Mouse (Mus musculus) heart, postnatal 14 days (tissue): Measurements from ENCODE around the gene Tubb4b. TPM values are rescaled to one million over a fixed set of nuclear protein-coding genes. Genes with fewer than 3 reads are reported as not detected.

Experiments
- DNase-seq, 2 experiments: peaks; one replicate each; pipeline ENCODE4 v3.0.0; 2021 to 2022
- intact Hi-C: fragments of 180-260 bp; cut with DNase I; formaldehyde crosslinking; loops from one replicate; pipeline ENCODE4 v1.15.1; 2025
- total RNA-seq, 2 experiments: library from RNA; stranded (reverse); gene quantifications; 2 replicates each; pipeline ENCODE4 v1.2.3; 2021

Tubb4b gene
- total RNA-seq, 2 experiments from 2014 or later: 205 to 231 TPM

DNA sequence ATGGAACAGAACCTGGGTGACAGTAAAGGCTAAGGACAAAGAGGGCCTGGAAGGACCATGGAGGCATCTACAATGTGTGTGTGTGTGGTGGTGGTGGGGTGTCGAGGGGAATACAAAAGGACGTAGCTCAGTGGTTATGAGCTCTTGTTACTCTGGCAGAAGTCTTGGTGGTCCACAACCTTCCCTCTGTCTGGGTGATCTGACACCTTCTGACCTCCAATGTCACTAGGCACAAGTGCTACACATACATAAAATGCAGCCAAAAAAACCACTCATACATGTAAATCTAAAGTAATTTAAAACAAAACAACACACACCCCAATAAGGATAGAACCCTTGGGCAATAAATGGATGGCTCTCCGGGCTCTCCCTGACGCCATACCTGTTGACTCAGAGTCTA, 2.9 kb upstream of the Tubb4b start:
- DNase-seq: no peak
- intact Hi-C loops: no loop called here

DNA sequence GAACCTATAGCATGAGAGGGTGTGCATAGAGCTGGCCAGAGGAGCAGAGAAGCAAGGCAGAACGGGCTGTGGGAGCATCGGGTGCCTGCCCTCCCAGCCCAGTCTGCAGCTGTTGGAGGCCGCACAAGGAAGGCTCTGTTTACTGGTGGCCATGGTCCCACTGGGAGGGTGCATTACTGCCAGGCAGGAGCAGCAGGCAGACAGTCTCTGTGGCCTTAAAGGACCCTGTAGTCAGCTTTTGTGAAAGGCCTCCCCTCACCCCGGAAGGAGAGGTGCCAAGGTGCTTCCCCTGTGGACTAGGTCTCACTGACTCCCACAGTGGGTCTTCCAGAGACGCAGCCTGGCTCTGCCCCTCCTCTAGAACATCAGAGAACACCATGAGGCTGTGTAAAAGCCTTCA, 2.4 kb upstream of the Tubb4b start:
- DNase-seq: no peak
- intact Hi-C loops: no loop called here

DNA sequence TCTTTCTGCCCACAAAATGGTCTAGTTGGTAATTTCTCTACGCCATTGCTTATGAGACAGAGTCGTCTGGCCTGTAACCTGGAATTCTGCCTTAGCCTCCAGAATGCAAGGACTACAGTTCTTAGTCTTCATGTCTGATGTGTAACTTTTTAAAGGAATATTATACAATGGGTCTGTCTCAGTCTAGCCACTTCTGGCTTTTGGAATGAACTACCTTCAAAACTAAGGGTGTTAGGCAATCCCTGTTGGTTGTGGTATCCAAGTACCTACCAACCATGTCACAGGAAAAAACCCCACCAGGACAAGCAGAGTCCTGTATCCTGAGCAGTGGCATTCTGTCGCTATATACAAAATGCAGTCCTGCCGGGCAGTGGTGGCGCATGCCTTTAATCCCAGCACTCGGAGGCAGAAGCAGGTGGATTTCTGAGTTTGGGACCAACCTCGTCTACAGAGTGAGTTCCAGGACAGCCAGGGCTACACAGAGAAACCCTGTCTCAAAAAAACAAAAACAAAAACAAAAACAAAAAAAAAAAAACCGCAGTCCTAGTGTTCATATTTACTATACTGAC, 1.4 kb upstream of the Tubb4b start:
- no peak for DNase-seq
- intact Hi-C loops: no loop called here

DNA sequence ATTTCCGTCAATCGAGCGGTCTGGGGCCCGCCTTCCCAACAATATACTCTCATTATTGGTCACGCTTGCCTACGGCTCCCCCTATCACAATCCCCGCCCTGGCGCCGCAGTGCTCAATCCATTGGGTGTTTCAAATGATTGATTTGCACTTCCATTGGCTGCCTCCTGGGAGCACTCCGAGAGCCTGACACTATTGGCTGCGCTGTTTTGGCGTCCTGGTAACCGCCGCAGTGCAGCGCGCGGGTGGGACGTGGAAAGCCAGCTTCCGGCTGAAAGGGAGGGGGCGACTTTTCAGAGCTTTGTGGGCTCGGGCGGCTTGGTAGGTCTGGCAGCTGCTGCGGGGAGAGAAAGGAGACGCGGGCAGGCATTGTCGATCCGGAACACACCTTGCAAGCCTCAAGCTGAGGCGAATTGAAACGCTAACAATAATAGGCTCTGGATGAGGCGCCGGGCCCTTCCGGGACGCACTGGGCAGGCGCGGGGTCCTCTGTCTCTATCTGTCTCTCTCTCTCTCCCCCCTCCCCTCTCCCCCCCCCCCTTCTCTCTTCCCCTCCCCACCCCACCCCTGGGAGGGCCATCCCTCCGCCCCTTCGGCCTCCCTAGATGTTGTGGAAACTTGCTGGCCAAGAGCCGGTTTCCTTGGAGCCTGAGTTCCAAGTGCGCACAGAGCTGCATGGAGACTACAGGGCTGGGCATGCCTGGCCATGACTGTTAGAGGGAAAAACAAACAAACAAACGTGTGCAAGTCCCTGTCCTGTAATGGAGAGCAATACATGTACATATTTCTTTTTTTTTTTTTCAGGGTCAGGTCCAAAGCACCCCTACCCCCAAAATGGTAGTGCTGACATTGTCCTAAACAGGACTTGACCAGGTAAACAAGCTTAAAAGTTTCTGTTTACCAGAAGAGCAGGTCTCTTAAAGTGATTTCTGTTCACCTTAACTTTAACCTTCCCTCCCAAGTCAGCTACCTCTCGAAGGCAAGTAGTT, 557 bp upstream of the Tubb4b start:
- intact Hi-C loops: no loop called here

DNA sequence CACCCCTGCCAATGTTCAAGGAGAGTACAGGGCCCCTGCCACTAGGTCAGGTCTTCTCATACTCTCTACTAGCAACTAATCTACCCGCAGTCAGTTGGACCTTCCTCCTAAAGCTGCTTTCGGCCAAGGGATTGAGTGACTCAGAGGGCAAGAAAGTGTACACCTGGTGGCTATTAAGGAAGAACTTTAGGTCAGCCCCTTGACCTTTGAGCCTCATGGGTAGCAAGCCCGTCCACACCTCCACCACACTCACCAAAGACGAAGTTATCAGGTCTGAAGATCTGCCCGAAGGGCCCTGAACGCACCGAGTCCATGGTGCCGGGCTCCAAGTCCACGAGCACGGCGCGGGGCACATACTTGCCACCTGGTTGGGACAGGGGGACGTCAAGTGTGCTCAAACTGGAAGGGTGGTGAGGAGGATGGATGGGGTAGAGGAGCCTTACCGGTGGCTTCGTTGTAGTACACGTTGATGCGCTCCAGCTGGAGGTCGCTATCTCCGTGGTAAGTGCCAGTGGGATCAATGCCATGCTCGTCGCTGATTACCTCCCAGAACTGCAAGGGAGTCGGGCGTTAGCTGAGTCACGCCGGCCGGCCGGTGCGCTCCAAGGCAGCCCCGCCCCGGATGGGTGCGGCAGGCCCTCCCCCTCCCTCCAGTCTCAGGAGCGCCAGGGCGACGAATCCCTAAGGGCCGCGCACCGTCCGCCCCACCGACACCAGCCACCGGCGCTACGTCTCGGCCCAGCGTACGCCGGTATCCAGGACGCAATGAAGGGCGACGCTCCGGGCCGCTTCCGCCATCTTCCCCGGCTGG, 616 bp downstream of the Tubb4b start:
- DNase-seq: peak; percentile 84 to 85
- intact Hi-C loops: no loop called here

More for the DNA sequence above, 557 bp upstream of the Tubb4b start:
- DNase-seq: peak; percentile 95

DNA sequence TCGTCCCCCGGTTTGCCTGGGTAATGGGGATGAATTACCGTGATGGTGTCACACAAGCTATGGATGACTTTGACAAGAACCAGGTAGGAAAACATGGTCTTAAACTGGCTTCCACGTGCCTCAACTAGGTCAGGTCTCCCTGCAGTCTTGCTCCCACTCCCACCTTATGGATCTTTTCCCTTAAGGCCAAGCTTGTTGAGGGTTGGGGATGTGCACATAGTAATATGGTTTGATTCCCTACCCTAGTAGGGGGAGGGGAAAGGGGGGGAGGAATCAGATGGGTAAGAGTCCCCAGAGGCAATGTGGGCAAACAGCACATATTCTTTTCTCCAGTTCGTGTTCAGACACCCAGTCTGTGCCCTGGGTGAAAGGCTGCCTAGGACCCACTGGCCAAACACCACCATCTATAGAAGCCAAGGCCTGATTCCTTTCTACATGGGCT, 3.1 kb downstream of the Tubb4b start:
- intact Hi-C loops: no loop called here
- DNase-seq: no peak

DNA sequence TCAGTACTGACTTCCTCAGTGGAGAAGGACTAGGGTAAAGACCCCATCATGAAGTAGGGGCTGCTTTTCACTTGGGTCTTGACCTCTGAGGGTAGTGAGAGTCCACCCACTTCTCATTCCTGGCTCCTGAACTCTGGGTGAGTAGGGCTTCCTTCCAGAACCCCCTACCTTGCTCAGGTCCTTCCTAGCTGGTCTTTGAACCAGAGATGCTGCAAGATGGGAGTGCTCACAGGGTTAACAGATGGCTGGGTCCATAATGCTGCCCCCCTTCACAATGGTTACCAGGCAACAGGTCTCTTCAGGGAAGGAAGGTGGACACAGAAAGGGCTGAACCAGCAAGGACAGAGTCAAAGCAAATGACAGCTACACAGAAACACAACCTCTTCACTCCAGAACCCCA, 6.1 kb downstream of the Tubb4b start, which contains the start of gene Fam166a:
Gene Fam166a (plus strand): TSS at position 301 of the 400 bp plus-strand sequence.
- intact Hi-C loops: no loop called here
- DNase-seq: no peak

DNA sequence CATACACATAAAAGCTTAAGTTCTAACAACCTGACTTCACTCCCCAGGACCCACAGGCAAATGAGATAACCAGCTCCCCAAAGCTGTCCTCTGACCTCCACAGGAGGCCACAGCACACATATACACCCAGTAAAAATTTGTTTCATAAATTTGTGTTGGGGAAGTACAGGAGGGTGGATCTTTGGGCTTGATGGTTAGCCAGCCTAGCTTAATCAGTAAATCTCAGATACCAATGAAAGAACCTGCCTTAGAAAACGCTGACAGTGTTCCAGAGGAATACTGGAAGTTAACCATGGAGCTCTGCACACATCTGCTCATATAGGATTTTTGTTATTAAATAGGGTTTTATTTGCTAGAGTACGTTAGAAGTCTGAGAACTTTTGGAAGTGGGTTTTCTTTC, 6.8 kb downstream of the Tubb4b start:
- DNase-seq: no peak
- intact Hi-C loops: no loop called here

DNA sequence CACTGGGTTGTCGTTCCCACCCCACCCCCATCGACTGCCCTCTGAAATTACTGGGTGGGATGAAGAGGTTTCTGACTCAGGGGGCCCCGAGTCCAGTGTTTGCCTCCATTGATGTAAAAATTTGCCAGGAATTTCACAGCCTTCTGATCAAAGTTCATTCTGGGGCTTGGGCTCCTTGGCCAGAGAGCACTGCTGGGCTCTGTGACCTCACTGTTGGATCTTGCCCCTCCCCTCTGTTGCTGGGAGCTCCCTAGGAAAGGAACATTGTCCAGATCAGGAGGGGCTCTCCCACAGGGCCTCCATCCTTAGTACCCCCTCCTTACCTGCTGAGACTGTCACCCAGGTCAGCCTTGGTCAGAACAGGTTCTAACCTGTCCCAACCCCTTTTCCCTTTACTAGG, 10.1 kb downstream of the Tubb4b start, which contains the start of gene Stpg3:
Gene Stpg3 (minus strand): TSS at position 194 of the 400 bp plus-strand sequence.
- intact Hi-C loops: no loop called here
- no peak for DNase-seq

DNA sequence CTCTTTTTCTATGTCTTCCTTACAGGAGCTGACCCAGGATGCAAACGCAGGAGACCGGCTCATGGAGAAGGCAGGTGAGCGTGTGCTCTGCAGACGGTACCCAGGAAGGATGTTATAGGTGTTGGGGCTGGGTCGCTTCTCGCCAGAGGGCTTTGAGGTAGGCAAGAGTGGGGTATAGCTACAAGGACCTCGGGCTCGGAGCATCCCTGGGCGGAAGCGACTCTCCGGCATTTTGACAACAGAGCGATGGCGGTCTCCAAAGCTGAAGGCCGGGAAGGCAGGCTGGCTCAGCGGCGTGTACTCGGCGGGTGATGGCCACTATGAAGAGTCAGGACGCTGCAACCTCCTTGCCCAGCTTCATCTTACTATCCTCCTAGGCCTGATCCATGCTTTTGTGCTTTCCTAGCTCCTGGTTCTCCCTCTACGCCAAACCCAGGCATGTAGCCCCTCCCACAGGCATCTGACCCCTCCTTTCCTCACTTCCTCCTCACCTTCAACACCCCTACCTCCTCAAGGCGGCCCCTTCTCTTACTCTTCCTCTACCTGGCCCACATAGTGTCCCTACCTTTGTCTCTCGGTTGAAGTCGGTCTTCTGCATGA, 11.1 kb downstream of the Tubb4b start:
- intact Hi-C loops: no loop called here
- no peak for DNase-seq

DNA sequence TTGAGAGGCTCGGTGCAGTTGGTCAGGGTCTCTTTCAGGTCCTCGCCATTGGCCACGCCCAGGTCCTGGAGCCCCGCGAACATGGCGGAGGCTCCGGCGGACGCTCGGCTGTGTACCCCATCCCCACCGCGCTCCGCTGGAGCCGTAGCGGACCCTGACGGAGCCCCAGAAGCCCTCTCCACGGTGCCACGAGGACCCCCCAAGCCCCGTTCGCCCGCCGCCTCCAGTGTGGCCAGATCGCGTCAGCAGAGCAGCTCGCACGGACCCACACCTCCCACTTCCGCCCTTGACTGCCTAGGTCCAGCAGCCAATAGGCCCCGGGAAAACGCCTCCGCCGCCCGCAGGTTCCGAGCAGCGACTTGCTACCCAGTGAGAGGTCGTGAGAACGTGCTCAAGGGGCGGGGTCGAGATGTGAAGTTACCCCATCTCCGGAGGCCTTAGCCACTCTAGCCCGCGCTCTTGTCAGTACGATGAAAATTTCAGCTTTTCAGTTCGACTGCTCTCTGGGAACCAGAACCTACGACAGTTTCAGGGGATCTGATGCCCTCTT, 13.3 kb downstream of the Tubb4b start, which contains the start of gene Nelfb:
Gene Nelfb (minus strand): TSS at position 369 of the 550 bp plus-strand sequence.
- intact Hi-C loops: no loop called here
- DNase-seq: peak; percentile 89 to 93

DNA sequence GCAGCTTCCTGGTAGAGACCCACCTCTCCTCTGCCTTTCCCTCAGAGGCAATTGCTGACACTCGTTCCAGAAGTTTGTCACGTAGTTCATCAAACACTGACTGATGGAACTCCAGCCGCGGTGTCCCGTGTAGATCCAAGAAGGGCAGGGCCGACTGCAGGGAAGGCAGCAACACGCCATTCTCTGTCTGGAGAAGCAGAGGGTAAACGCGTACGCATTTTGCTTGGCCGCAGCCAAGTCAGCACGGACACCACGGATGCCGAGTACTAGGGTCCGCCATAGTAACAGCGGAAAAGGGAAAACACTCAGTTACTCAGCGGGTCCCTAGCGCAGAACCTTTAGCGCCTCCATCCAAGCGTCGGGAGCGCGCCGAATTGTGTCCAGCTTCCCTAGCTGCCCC, 13.8 kb downstream of the Tubb4b start:
- intact Hi-C loops: no loop called here
- DNase-seq: peak in 1 of 2 experiments; percentile 16

DNA sequence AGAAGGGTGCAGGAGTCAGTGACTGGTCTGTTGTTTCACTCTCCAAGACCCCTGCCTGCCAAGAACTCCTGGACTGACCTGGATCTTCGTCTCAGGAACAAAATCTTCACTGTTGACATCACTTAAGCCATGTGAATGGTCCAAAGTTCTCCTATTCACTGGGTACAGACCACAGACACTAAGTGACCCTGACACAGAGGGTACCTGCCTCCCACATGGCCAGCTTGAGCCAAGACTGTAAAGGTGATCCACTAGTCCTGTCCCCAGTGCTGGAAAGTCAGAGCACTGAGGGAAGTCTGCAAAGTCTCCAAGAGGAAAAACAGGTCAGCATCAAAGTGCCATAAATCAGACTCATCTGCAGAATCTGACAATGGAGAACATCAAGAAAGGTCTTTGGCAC, 16.9 kb downstream of the Tubb4b start:
- intact Hi-C loops: no loop called here
- no peak for DNase-seq

DNA sequence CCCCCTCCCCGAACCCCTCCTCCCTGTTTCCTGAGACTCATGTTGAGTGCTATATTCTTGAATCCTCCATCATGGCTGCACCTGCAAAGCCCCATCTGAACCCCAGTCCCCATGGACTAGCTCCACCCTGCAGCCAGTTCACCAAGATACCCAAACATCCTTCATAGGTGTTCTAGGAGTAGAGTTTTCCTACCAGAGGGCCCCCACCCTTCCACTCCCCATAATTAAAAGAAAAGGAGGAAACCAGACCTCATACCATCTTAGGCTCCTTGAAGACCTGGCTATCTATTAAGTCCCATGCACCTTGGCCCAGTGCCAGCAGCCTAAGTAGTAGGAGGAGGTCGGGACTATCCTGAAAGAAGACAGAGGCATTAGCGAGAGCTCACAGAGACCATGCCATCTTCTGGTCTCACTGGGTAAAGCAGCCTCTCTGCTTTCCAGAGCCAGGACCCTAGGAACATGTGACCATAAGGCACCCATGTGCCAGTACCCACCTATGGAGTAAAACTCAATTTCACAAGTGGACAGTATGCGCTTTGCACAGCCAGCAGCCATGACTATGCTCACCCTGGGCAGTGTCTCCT, 20.8 kb downstream of the Tubb4b start:
- intact Hi-C loops: no loop called here
- no peak for DNase-seq

DNA sequence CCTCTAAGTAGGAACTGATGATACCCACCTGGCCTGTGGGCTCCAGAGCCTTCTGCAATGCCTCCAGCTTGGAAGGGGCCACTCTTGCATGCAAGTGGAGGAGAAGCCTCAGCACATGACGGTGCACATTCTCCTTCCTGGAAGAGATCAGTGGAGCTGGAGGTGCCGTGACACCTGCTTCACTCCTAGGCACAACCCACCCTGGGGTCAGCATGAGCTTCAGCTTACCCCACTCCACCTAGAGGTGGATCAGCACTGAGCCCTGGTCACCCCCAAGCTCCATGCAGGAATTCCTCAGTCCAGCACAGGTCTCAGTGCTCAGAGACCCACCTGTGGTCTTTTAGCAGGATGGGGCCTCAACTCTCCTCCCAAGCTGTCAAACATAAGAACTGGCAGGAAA, 23.9 kb downstream of the Tubb4b start:
- intact Hi-C loops: no loop called here

DNA sequence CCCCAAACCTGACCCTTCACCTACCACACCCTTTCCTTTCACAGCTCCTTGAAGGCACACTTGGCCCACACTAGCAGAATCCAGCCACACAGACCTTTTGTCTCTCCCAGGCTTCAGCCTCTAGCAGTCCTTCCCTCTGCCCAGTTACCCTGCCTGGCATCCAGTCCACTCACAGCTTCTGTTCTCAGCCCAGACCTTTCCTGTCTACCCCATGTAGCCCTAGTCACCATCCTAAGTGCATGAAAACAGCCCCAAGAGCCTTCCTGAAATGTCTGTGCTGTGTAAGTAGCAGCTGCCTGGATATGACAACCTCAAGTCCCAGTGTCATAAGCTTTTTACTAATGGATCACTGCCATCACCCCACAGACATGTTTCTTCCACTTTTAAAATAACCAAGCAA, 26.6 kb downstream of the Tubb4b start:
- intact Hi-C loops: loop anchor here (5.0 kb wide), 1 partner anchor 134 kb away; the partner anchor contains the start of gene Man1b1

More for the DNA sequence above, 23.9 kb downstream of the Tubb4b start:
- no peak for DNase-seq

DNA sequence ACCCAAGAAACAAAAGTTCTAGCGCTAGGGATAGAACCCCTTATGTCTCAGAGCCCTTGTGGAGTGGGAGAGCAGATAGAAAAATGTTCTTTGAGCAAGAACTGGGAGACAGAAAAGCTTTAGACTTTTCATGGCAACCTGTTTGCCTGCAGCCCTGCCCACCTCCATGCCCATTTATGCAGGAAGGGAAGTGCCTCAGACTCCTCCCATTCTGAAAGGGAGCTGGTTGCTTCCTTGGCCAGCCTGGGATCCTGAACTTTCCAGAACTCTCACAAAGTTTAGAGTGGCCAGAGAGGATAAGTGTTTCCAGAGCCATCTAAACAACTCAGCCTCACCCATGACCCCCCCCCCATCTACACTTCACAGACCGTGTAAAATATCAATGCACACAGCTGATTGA, 27.3 kb downstream of the Tubb4b start:
- DNase-seq: no peak
- intact Hi-C loops: loop anchor here (5.0 kb wide), 1 partner anchor 135 kb away; the partner anchor contains the start of gene Man1b1

More for the DNA sequence above, 26.6 kb downstream of the Tubb4b start:
- DNase-seq: no peak

DNA sequence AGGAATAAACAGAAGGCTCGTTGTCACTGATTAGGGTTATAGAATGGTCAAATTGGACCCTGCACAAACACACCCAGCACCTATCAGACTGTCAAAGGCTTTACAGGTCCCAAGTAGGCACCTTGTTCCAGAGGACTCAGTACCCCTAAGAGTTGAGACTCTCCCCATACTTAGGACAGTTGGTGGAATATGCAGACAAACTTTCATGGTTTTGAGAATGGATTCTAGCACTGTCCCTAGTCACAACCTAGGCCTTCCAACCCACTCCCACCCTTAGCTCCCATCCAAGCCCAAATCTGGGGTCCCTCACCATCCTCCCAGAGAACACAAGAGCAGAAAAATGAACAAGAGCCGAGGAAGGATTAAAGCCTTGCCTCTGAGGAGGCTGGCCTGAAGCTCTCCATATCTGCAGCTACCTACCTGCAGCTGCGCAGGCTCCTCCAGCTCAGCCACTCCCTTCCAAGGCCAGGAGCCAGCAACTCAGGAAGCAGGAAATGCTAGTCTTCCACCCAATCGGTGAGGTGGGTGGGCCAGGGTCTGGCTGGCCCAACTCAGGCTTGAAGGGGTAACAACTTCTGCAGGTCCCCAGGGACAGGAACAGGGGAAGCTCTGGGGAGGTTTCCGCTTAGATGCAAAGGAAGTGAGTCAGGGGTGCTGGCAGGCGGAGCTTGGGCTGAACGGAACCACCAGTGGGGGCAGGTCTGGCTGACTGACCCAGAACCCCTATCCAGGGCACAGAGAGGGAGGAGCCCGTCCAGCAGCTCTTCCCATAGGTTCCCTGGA, 28.1 kb downstream of the Tubb4b start, which contains the start of gene Tor4a:
Gene Tor4a (minus strand): TSS at position 715 of the 783 bp plus-strand sequence.
- intact Hi-C loops: loop anchor here (5.0 kb wide), 1 partner anchor 136 kb away; the partner anchor contains the start of gene Man1b1
- DNase-seq: peak; percentile 78 to 84
